Mouse (Mus musculus): Measurements from ENCODE around the gene Olfr1196.
"Not testable (repeated sequence)": the region's sequence is repeated elsewhere in the genome, so short reads cannot be mapped to it uniquely, and the experiment has no call there.

The Olfr1196 gene

DNA sequence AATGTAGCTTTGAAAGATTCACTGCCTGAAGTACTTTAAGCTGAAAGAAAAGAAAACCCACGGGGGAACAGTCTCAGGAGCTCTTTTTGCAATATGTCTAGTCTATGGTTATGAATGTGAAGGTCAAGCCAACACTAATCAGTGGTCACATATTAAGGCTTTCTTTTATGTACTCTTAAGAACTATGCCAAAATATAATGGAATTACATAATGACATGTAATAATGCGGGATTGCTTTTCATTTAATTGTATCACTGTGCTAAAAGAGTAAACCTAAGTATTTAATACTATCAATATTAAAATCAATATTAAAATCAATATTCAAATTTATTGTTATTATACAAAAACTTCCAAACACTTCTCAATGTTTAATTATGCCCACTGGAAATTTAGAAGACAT, at the start of gene Olfr1196:
TSS of gene Olfr1196 (minus strand) at position 101 of the 400 bp plus-strand sequence.
- no peak for DNase-seq (ENCODE audit: low read depth, low spot score)

DNA sequence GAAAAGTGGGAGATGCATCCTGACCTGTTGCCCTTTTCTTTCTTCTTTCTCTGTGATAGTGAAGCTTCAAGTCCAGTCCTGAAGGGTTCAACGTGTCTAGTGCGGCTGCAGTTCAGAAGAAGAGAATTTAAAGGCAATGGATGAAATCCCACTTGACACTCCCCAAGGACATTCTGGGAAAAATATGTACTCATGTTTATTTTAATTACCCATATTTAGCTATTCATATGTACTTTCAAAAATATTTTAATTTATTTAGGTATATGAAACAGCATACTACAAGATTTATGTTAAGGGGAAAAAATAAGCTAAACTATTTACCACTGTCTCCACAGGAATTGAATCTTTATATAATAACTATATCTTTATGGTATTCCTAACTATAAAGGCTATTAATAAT, 46.9 kb upstream of the Olfr1196 start, which contains the start of gene Olfr1198:
TSS of gene Olfr1198 (minus strand) at position 101 of the 400 bp plus-strand sequence.
- no peak for DNase-seq (ENCODE audit: low read depth, low spot score)

DNA sequence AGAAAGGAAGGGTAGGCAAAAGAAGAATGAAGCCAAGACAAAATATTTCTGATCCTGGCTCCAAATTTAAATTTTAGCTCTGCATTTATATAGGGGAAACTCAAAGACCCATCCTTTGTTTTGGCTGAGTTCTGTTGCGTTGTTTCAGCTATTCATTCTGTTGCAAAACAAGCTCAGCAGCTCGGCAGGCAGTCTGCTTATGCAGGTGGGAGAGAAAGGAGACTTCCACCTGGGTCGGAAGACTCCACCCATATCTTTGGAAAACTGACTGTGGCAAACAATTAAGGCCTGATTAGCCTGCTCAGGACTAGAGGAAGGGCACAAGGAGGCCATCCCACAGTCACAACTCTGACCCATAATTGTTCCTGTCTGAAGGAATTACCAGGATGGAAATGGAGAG, 39.0 kb upstream of the Olfr1196 start:
- peak; percentile 80 for DNase-seq (ENCODE audit: low read depth, low spot score)

GRCm38 (mm10) chr2:88732266-88732665, 27.9 kb upstream of the Olfr1196 start, which contains the start of gene Olfr1197:
TSS of gene Olfr1197 (minus strand) at chr2:88732366.
- no peak for DNase-seq (ENCODE audit: low read depth, low spot score)

GRCm38 (mm10) chr2:88689087-88689486, 15.3 kb downstream of the Olfr1196 start, which contains the start of gene Olfr1195:
TSS of gene Olfr1195 (minus strand) at chr2:88689187.
- DNase-seq (ENCODE audit: low read depth, low spot score) = no peak

DNA sequence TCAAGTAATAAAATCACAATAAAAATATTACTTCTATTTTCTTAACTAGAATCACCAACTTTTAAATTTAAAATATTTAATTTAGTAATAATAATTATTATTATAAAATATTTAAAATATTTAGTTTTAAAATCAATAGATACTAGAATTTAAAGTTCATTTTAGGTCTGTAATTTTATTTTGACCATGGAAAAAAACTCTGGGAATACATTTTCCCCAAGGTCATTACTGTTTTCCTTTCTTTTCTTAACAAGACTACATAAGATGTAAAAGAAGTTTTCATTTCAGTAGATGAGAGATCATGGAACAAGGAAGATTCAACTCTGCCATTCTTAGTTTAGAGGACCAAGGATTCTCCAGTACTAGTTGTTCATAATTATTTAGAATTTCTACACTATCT, 29.1 kb downstream of the Olfr1196 start, which contains the start of gene Olfr1193:
TSS of gene Olfr1193 (plus strand) at position 301 of the 400 bp plus-strand sequence.
- not testable (repeated sequence) for DNase-seq (ENCODE audit: low read depth, low spot score)

DNA sequence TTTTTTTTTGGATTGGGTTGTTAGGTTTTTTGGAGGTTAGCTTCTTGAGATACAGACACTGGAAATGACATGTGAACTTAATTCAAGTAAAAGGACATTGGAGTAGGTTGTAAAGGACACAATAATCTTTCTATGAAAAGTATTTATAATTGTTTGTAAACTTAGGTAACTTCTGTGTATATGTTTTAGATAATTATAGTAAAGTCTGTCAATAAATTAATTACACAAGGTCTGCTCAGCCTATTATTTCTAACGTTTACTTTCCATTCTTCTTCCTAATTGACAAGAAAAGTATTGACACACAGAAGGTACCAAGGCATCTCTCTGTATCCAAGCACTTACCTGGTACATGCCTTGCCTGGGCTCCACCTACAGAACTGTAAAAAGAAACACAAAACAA, 56.2 kb downstream of the Olfr1196 start, which contains the start of gene Olfr1192-ps1:
TSS of gene Olfr1192-ps1 (plus strand) at position 301 of the 400 bp plus-strand sequence.
- DNase-seq (ENCODE audit: low read depth, low spot score) = no peak

All from R1 (cell line).